Mouse (Mus musculus) heart, adult 2 months (tissue): ENCODE measurements at regions not wholly inside any gene's neighbourhood (a gene's known extent, or its start where the extent isn't known, plus 50 kb on each side); places are given as distances from the start of the nearest gene placed in this dataset.

Experiments
- CTCF ChIP-seq: fragments of 200-600 bp; IDR thresholded peaks from 2 replicates; pipeline ENCODE4 v1.8.1; 2022; ENCODE audit warnings: antibody characterized with exemption, mild to moderate bottlenecking, moderate library complexity
- EP300 ChIP-seq: fragments of 200-500 bp; IDR thresholded peaks from 2 replicates; pipeline ENCODE4 v1.6.1; 2011; ENCODE audit warnings: low read depth, low read length, control low read depth; ENCODE audit not compliant: insufficient read depth
- POLR2A ChIP-seq: fragments of 200-500 bp; IDR thresholded peaks from 2 replicates; pipeline ENCODE4 v1.6.1; 2011; ENCODE audit warnings: mild to moderate bottlenecking, low read depth, low read length, control low read depth; ENCODE audit not compliant: insufficient read depth

DNA sequence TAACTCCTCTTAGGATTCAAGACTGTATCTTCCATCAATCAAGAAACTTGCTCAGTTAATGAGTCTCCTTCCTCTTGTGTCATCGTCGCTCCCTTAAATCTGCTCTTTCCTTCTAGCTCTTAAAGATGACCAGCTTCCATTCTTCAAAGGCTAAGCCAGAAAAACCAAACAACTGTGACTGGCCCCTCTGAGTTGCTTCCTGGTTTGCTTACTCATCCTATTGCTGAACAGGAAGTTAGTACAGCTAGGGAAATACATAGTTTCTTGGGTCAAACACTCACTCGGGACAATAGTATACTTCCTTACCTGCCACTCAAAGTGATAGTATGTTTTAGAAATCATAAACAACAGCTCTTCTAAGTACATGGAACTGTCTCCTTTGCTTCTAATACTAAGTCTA, 237.9 kb downstream of the Usp25 start:
- TF ChIP-seq CTCF (no peak), POLR2A (no peak), EP300 (no peak)
